Mouse (Mus musculus) embryonic fibroblast, embryonic 13.5 days (primary cell): Measurements from ENCODE around the gene Cox4i1. TPM values are rescaled to one million over a fixed set of nuclear protein-coding genes. Genes with fewer than 3 reads are reported as not detected.

Experiments
- H3K27ac ChIP-seq: 2 replicates; pipeline ENCODE4 v1.5.1; 2012; ENCODE audit warnings: low read length, control low read depth, inconsistent platforms; ENCODE audit not compliant: insufficient read depth
- H3K4me1 ChIP-seq: 2 replicates; pipeline ENCODE4 v1.6.1; 2011; ENCODE audit warnings: low read length; ENCODE audit not compliant: control insufficient read depth, insufficient read depth
- H3K4me3 ChIP-seq: 2 replicates; pipeline ENCODE4 v1.5.1; 2011; ENCODE audit warnings: mild to moderate bottlenecking, control low read depth, low read length; ENCODE audit not compliant: insufficient read depth
- CTCF ChIP-seq: IDR thresholded peaks from 2 replicates; pipeline ENCODE4 v1.5.1; 2011; ENCODE audit warnings: mild to moderate bottlenecking, control low read depth, low read length, moderate library complexity, borderline replicate concordance; ENCODE audit not compliant: insufficient read depth
- POLR2A ChIP-seq: IDR thresholded peaks from 2 replicates; pipeline ENCODE4 v1.6.1; 2011; ENCODE audit warnings: low read depth, mild to moderate bottlenecking, control low read depth, low read length, moderate library complexity
- polyA plus RNA-seq: library from polyadenylated mRNA; stranded (reverse); fragments of >200 nt; gene quantifications from 2 replicates; pipeline ENCODE4 v1.2.4, GENCODE M21; 2011; ENCODE audit warnings: low read depth; ENCODE audit not compliant: missing spikeins, insufficient read length

Cox4i1 gene
- polyA plus RNA-seq, 1 experiment, result 409 TPM

- no peak overlapping the region for H3K4me3 ChIP-seq
- no peaks in the 10 kb centered on the region for H3K4me1 ChIP-seq
- no peak for TF ChIP-seq CTCF
- TF ChIP-seq POLR2A, result no peak
- H3K27ac ChIP-seq, result no peak overlapping the region
Observed at GRCm38 (mm10) chr8:120656322-120657052, 11.5 kb upstream of the Cox4i1 start.

- no peaks in the 10 kb centered on the region for H3K4me1 ChIP-seq
- TF ChIP-seq CTCF, result no peak
- TF ChIP-seq POLR2A, result no peak
- no peak overlapping the region for H3K27ac ChIP-seq
- no peak overlapping the region for H3K4me3 ChIP-seq
Observed at GRCm38 (mm10) chr8:120657415-120657814, 10.6 kb upstream of the Cox4i1 start.

DNA sequence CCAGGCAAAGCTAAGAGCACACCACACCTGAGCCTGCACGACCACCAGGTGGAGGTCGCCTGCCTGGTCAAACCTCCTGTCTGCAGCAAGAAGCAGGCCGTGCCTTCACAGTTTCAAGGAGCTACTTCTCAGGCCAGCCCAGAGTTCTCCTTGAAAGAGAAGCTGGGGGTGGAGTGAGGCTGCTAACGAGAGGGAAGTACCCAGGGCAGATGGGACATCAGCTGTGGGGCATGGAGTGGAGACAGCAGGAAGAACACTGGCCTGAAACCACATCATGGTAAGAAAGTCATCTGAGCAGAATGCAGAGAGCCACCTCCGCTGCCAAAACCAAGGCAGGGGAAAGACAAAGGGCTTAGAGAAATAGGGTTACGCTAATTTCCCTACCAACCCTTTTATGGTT is 3.5 kb upstream of the Cox4i1 start:
- no peak overlapping the region for H3K27ac ChIP-seq
- H3K4me1 ChIP-seq, result peaks cover 4% of the 10 kb centered on the region; the same call in 1 of the 2 replicates
- TF ChIP-seq POLR2A, result no peak
- H3K4me3 ChIP-seq, result no peak overlapping the region

GRCm38 (mm10) chr8:120665726-120666455 is 2.1 kb upstream of the Cox4i1 start:
- Histone ChIP-seq H3K4me3 (peak overlapping the region; percentile 96), H3K4me1 (peaks cover 4% of the 10 kb centered on the region; the same call in 1 of the 2 replicates), H3K27ac (no peak overlapping the region)
- TF ChIP-seq CTCF, result no peak
- no peak for TF ChIP-seq POLR2A

- H3K4me1 ChIP-seq, result peaks cover 4% of the 10 kb centered on the region; the same call in 1 of the 2 replicates
- peak overlapping the region; percentile 39; the same call in 1 of the 2 replicates for H3K27ac ChIP-seq
- TF ChIP-seq CTCF, result no peak
- TF ChIP-seq POLR2A, result no peak
- peak overlapping the region; percentile 96 for H3K4me3 ChIP-seq
Observed at GRCm38 (mm10) chr8:120666807-120667470, 1.1 kb upstream of the Cox4i1 start.

GRCm38 (mm10) chr8:120668374-120668905 is 418 bp downstream of the Cox4i1 start, which contains the start of gene Emc8:
Emc8 (minus strand) TSS chr8:120668573.
- H3K4me1 ChIP-seq, result peaks cover 4% of the 10 kb centered on the region; the same call in 1 of the 2 replicates
- peak within 1 kb of the TSS; percentile 98 for H3K4me3 ChIP-seq
- peak within 1 kb of the TSS; percentile 39 for H3K27ac ChIP-seq
- no peak for TF ChIP-seq CTCF
- no peak for TF ChIP-seq POLR2A

DNA sequence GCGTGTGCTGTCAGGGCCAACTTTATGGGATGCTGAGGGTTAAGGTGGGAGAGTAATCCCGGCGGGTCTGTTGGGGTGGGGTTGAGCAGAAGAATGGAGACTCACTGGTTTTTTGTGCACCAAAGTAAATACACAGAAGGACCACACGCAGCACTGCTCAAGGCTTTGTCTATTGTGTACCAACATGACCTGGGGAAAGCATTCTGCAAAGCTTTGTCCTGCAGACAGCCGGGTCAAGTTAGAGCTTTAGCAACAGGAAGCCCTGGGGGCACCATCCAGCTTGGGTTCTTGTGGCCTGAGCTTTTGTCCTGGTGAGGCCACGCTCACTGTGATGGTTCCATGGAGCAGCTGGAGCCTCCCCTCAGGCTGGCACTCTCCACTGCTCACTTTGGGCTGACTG is 3.8 kb downstream of the Cox4i1 start:
- TF ChIP-seq POLR2A (no peak), CTCF (no peak)
- H3K4me1 ChIP-seq, result no peaks in the 10 kb centered on the region
- H3K4me3 ChIP-seq, result no peak overlapping the region
- no peak overlapping the region for H3K27ac ChIP-seq

DNA sequence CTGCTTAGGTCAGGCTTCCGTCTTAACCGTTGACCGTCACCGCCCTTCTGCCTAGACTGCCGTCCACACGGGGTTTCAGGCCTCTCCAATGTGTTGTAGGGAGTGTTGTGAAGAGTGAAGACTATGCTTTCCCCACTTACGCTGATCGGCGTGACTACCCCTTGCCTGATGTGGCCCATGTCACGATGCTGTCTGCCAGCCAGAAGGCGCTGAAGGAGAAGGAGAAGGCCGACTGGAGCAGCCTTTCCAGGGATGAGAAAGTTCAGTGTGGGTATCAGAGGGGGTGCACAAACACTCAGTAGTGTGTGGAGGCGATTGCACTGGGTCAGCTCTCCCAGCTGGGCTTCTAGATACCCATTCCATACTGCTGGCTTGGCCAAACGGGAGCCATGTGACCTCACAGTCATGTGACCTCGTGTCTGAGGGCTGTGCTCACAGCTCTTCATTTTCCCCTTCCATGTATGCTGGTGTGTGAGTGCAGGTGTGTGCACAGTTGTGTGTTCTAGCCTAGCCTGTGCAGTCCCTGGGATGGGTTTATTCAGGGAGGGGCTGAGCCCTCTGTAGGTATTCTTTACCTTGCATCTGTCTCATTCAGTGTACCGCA is 4.7 kb downstream of the Cox4i1 start:
- H3K27ac ChIP-seq, result no peak overlapping the region
- no peaks in the 10 kb centered on the region for H3K4me1 ChIP-seq
- no peak overlapping the region for H3K4me3 ChIP-seq
- TF ChIP-seq CTCF (no peak), POLR2A (no peak)

- Histone ChIP-seq H3K4me1 (no peaks in the 10 kb centered on the region), H3K4me3 (no peak overlapping the region), H3K27ac (no peak overlapping the region)
- TF ChIP-seq POLR2A (no peak), CTCF (no peak)
Observed at GRCm38 (mm10) chr8:120673298-120673697, 5.3 kb downstream of the Cox4i1 start.
